Mouse (Mus musculus): ENCODE measurements at regions not wholly inside any gene's neighbourhood (a gene's known extent, or its start where the extent isn't known, plus 50 kb on each side); places are given as distances from the start of the nearest gene placed in this dataset.
A peak's percentile ranks its signal among the peaks of the same experiment; 100 is the strongest.

DNA sequence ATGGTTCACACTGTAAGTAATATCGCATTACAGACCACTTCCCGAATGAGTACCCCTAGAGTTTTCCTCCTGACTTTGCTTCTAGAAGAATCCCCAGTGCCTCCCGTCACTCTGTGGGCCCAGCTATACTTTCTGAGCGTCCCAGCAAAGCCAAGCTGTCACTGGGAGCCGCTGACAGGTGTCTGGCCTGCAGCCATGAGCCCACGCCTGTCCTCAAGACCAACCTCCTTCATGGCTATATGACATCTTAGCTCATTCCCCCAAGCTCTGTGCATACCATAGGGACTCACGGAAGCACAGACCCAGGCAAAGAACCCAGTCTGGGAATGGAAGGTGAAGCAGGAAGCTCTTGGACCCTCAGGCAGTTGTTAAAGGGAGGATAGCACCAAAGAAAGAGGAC, 55.3 kb upstream of the Rgma start:
- ATAC-seq (replicated peaks; ENCODE audit: insufficient number of reproducible peaks, insufficient read depth, low FRiP score, low read depth), result peak; percentile 76
- WGBS, result 31% methylated on average over 7 of the region's 7 CpGs
- H3K4me2 ChIP-seq, result no peak overlapping the region

DNA sequence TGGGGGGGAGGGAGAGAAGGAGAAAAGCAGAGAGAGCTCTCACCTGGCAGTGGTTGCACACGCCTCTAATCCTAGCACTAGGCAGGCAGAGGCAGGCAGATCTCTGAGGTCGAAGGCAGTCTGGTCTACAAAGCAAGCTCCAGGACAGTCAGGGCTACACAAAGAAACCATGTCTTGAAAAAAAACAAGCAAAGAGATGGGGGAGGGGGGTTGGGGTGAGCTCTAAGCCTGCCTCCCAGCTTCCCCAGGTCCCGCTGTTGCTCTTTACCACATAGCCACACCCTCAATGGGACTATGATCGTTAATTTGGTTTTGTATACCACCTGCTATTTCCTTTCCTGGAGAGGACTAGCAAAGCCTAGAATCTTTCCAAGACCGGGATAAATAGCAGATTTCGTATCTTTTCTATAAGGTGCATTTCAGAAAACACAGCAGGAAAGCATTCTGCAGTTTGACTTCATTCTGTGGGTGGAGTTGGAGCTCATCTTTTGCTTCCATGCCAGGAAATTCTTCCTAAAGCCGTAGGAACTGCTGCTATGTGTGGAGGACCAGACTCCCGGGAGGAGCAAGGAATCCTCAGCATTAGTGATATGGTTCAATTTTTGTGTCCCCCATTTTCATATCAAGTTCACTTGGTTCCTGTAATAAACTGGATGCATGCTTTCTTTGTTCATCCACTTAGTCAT, 52.7 kb upstream of the Rgma start:
- Histone ChIP-seq H3K4me2 (no peak overlapping the region), H3K36me3 (no peaks in the 10 kb centered on the region), H3K9me3 (replicated peaks) (no peaks in the 10 kb centered on the region), H3K4me1 (replicated peaks) (peaks cover 36% of the 10 kb centered on the region), H3K9ac (no peak overlapping the region), H3K27ac (no peak overlapping the region), H3K27me3 (no peaks in the 10 kb centered on the region; the same call in 1 of the 2 replicates), H3K4me3 (no peak overlapping the region)
- ATAC-seq (replicated peaks; ENCODE audit: insufficient number of reproducible peaks, insufficient read depth, low FRiP score, low read depth), result no peak
- 78% methylated on average over 8 of the region's 8 CpGs for WGBS

More for the DNA sequence above, 55.3 kb upstream of the Rgma start:
- H3K9me3 ChIP-seq (replicated peaks), result no peaks in the 10 kb centered on the region
- H3K36me3 ChIP-seq, result no peaks in the 10 kb centered on the region
- H3K4me1 ChIP-seq (replicated peaks), result peaks cover 22% of the 10 kb centered on the region
- H3K27me3 ChIP-seq, result no peaks in the 10 kb centered on the region; the same call in 1 of the 2 replicates
- no peak overlapping the region for H3K4me3 ChIP-seq
- peak overlapping the region; percentile 38 for H3K27ac ChIP-seq
- no peak overlapping the region for H3K9ac ChIP-seq

DNA sequence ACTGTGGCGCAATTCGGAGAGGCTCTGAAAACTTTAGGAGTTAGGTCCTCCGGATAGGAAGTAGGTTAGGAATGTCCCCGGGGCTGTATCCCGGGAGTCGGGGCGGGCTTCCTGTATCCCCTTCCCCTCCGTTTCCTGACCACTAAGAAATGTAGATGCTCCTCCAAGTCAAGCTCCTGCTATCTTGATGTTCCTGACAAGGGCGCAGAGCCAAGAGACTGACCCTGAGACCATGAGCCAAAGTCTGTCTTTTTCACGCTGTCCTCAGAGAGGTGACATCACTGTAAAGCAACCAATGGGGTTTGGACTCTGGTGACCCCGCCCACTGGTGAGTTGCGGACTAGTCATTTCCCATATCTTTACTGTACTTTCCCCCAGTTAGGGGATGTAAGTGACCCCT, 51.8 kb upstream of the Rgma start:
- Histone ChIP-seq H3K4me3 (peak overlapping the region; percentile 33), H3K4me1 (replicated peaks) (peaks cover 45% of the 10 kb centered on the region), H3K9me3 (replicated peaks) (no peaks in the 10 kb centered on the region), H3K4me2 (peak overlapping the region; percentile 56), H3K9ac (no peak overlapping the region), H3K36me3 (no peaks in the 10 kb centered on the region), H3K27ac (no peak overlapping the region), H3K27me3 (no peaks in the 10 kb centered on the region; the same call in 1 of the 2 replicates)
- 22% methylated on average over 12 of the region's 12 CpGs for WGBS
- no peak for ATAC-seq (replicated peaks; ENCODE audit: insufficient number of reproducible peaks, insufficient read depth, low FRiP score, low read depth)

DNA sequence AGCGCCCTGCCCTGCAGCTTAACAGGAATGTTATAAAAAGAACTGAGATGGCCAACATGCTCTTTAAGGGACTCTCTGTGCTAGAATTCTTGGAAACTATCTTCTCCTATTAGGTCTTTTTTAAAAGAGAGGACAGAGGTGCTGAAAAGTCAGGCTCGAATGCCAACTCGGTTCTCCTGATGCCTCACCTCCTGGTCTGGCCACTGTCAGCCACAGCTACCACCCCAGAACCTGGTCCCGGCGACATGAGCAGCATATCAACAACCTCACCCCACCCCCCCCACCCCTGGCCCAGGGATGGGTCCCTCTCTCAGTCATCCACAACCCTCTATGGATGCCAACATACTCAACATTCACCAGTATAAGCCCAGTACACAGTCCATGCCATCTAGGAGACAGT, 49.8 kb upstream of the Rgma start:
- H3K4me2 ChIP-seq, result no peak overlapping the region
- no peak for ATAC-seq (replicated peaks; ENCODE audit: insufficient number of reproducible peaks, insufficient read depth, low FRiP score, low read depth)
- H3K4me3 ChIP-seq, result no peak overlapping the region
- no peaks in the 10 kb centered on the region for H3K36me3 ChIP-seq
- no peak overlapping the region for H3K27ac ChIP-seq
- H3K27me3 ChIP-seq, result no peaks in the 10 kb centered on the region; the same call in 1 of the 2 replicates
- peaks cover 42% of the 10 kb centered on the region for H3K4me1 ChIP-seq (replicated peaks)
- no peaks in the 10 kb centered on the region for H3K9me3 ChIP-seq (replicated peaks)
- WGBS, result 68% methylated on average over 5 of the region's 5 CpGs
- H3K9ac ChIP-seq, result no peak overlapping the region

Data from heart, embryonic 15.5 days (tissue).